Mouse (Mus musculus) limb, embryonic 11.5 days (tissue): ENCODE measurements around the gene Ppp1r3c. TPM values are rescaled to one million over a fixed set of nuclear protein-coding genes. Genes with fewer than 3 reads are reported as not detected.

ENCODE experiments used
- ATAC-seq: fragments of 200-750 bp; cut with Nextera tagmentation; 2 replicates; pipeline ENCODE4 v1.8.0; 2017; ENCODE audit warnings: low read depth; ENCODE audit not compliant: insufficient number of reproducible peaks, low FRiP score, low TSS enrichment
- DNase-seq: peaks from one replicate; pipeline ENCODE4 v3.0.0-alpha.2; 2015; ENCODE audit warnings: low spot score
- H3K27ac ChIP-seq: fragments of 300-500 bp; sonication (generic); replicated peaks from 2 replicates; pipeline ENCODE4 v1.5.1; 2014; ENCODE audit warnings: low read depth, mild to moderate bottlenecking, low read length
- H3K27me3 ChIP-seq: fragments of 300-500 bp; sonication (generic); 2 replicates; pipeline ENCODE4 v1.6.1; 2014; ENCODE audit warnings: mild to moderate bottlenecking, low read length, mixed read lengths; ENCODE audit not compliant: control insufficient read depth, insufficient read depth
- H3K36me3 ChIP-seq: fragments of 300-500 bp; sonication (generic); 2 replicates; pipeline ENCODE4 v1.6.1; 2014; ENCODE audit warnings: mild to moderate bottlenecking, low read length, moderate library complexity, mixed read lengths; ENCODE audit not compliant: control insufficient read depth, insufficient read depth
- H3K4me1 ChIP-seq: fragments of 300-500 bp; sonication (generic); 2 replicates; pipeline ENCODE4 v1.6.1; 2014; ENCODE audit warnings: low read length, mixed read lengths; ENCODE audit not compliant: control insufficient read depth, insufficient read depth
- H3K4me2 ChIP-seq: fragments of 300-500 bp; sonication (generic); 2 replicates; pipeline ENCODE4 v1.6.1; 2014; ENCODE audit warnings: low read depth, mild to moderate bottlenecking, moderate library complexity; ENCODE audit not compliant: severe bottlenecking
- H3K4me3 ChIP-seq: fragments of 300-500 bp; sonication (generic); 2 replicates; pipeline ENCODE4 v1.5.1; 2014; ENCODE audit warnings: low read depth, low read length
- H3K9ac ChIP-seq: fragments of 300-500 bp; sonication (generic); 2 replicates; pipeline ENCODE4 v1.6.1; 2014; ENCODE audit warnings: mild to moderate bottlenecking, low read length
- H3K9me3 ChIP-seq: fragments of 300-500 bp; sonication (generic); 2 replicates; pipeline ENCODE4 v1.6.1; 2016; ENCODE audit warnings: low read length; ENCODE audit not compliant: control insufficient read depth
- WGBS: fragments of 180-500 bp; shearing (Covaris S2); extraction: QIAGEN DNeasy Blood & Tissue Kit; methylation state at CpG from one replicate; pipeline ENCODE4 v1.1.7; 2014; 5-methylcytosine and 5-hydroxymethylcytosine counted together
- polyA plus RNA-seq: library from polyadenylated mRNA; unstranded; fragments of >200 nt; fragmentation: Nextera tagmentation; extraction: Ambion mirVana; gene quantifications from 2 replicates; pipeline ENCODE4 v1.2.1, GENCODE M21; 2014

Gene Ppp1r3c
- polyA plus RNA-seq, result 2.7 TPM in 2 replicates

GRCm38 (mm10) chr19:36736537-36736936 lies at the start of gene Ppp1r3c:
Ppp1r3c (minus strand) TSS chr19:36736653.
- Histone ChIP-seq H3K4me3 (peak within 1 kb of the TSS; percentile 36), H3K9ac (peak within 1 kb of the TSS; percentile 79), H3K36me3 (no peaks in the 10 kb centered on the region; the same call in 1 of the 2 replicates), H3K4me1 (no peaks in the 10 kb centered on the region), H3K4me2 (peak within 1 kb of the TSS; percentile 68), H3K27ac (peak within 1 kb of the TSS; percentile 57; the same call in 1 of the 2 replicates), H3K27me3 (no peaks in the 10 kb centered on the region), H3K9me3 (no peaks in the 10 kb centered on the region)
- 0% methylated on average over 33 of the region's 33 CpGs for WGBS
- ATAC-seq (peak; percentile 99), DNase-seq (peak; percentile 95)

GRCm38 (mm10) chr19:36783179-36783578 lies 46.7 kb upstream of the Ppp1r3c start:
- Histone ChIP-seq H3K36me3 (no peaks in the 10 kb centered on the region), H3K4me3 (no peak overlapping the region), H3K9ac (no peak overlapping the region), H3K27ac (no peak overlapping the region), H3K9me3 (no peaks in the 10 kb centered on the region), H3K4me1 (no peaks in the 10 kb centered on the region), H3K27me3 (no peaks in the 10 kb centered on the region), H3K4me2 (no peak overlapping the region)
- DNase-seq, result no peak
- ATAC-seq, result no peak; the same call in 1 of the 2 replicates
- 83% methylated on average over 6 of the region's 6 CpGs for WGBS

- Histone ChIP-seq H3K36me3 (no peaks in the 10 kb centered on the region), H3K4me1 (no peaks in the 10 kb centered on the region), H3K27ac (no peak overlapping the region), H3K9ac (no peak overlapping the region), H3K4me3 (no peak overlapping the region), H3K4me2 (no peak overlapping the region), H3K27me3 (no peaks in the 10 kb centered on the region), H3K9me3 (no peaks in the 10 kb centered on the region)
- ATAC-seq (no peak), DNase-seq (no peak)
- WGBS, result 69% methylated on average over 3 of the region's 3 CpGs
Measured at GRCm38 (mm10) chr19:36782591-36782990, 46.1 kb upstream of the Ppp1r3c start.

GRCm38 (mm10) chr19:36781996-36782395 lies 45.5 kb upstream of the Ppp1r3c start:
- DNase-seq (no peak), ATAC-seq (no peak)
- WGBS, result 88% methylated on average over 3 of the region's 3 CpGs
- H3K4me2 ChIP-seq, result no peak overlapping the region
- H3K27me3 ChIP-seq, result no peaks in the 10 kb centered on the region
- no peaks in the 10 kb centered on the region for H3K9me3 ChIP-seq
- H3K4me1 ChIP-seq, result no peaks in the 10 kb centered on the region
- H3K9ac ChIP-seq, result no peak overlapping the region
- no peaks in the 10 kb centered on the region for H3K36me3 ChIP-seq
- no peak overlapping the region for H3K4me3 ChIP-seq
- no peak overlapping the region for H3K27ac ChIP-seq

- no peaks in the 10 kb centered on the region for H3K36me3 ChIP-seq
- ATAC-seq, result no peak
Measured at GRCm38 (mm10) chr19:36780375-36780774, 43.9 kb upstream of the Ppp1r3c start.

DNA sequence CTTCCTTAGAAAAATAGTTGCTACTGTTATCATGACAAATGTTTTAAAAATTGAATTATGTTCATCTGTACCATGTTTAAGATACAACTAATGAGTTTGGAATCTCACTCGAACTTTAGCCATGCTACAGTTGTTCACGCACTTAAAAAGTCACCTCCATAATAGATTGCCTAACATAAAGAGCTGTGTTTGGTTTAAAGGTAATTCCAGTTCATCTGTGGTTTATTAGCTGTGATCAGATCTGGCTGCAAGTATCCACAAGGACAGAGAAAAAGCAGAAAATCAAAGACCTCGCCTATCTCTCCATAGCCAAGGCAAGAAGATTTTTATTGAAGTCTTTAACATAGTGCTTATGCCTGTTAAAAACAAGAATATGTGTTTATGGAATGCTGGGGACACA lies 43.3 kb upstream of the Ppp1r3c start:
- Histone ChIP-seq H3K36me3 (no peaks in the 10 kb centered on the region), H3K4me3 (no peak overlapping the region), H3K9me3 (no peaks in the 10 kb centered on the region), H3K4me2 (no peak overlapping the region), H3K27ac (no peak overlapping the region), H3K27me3 (no peaks in the 10 kb centered on the region), H3K4me1 (no peaks in the 10 kb centered on the region), H3K9ac (no peak overlapping the region)
- 49% methylated on average over 3 of the region's 3 CpGs for WGBS
- ATAC-seq (no peak), DNase-seq (no peak)

More at GRCm38 (mm10) chr19:36780375-36780774, 43.9 kb upstream of the Ppp1r3c start:
- DNase-seq, result no peak
- no peaks in the 10 kb centered on the region for H3K4me1 ChIP-seq
- H3K27ac ChIP-seq, result no peak overlapping the region
- no peak overlapping the region for H3K9ac ChIP-seq
- H3K4me2 ChIP-seq, result no peak overlapping the region
- 81% methylated on average over 1 of the region's 1 CpGs for WGBS
- H3K4me3 ChIP-seq, result no peak overlapping the region
- H3K27me3 ChIP-seq, result no peaks in the 10 kb centered on the region
- H3K9me3 ChIP-seq, result no peaks in the 10 kb centered on the region

- Histone ChIP-seq H3K36me3 (no peaks in the 10 kb centered on the region), H3K27ac (no peak overlapping the region), H3K9me3 (no peaks in the 10 kb centered on the region), H3K4me1 (no peaks in the 10 kb centered on the region), H3K4me3 (no peak overlapping the region), H3K27me3 (no peaks in the 10 kb centered on the region), H3K4me2 (no peak overlapping the region), H3K9ac (no peak overlapping the region)
- ATAC-seq, result no peak
- no peak for DNase-seq
- 93% methylated on average over 8 of the region's 8 CpGs for WGBS
Measured at GRCm38 (mm10) chr19:36775531-36775930, 39.1 kb upstream of the Ppp1r3c start.

- WGBS, result 86% methylated on average over 8 of the region's 8 CpGs
- no peaks in the 10 kb centered on the region for H3K9me3 ChIP-seq
- no peak overlapping the region for H3K4me3 ChIP-seq
- DNase-seq (no peak), ATAC-seq (no peak)
- no peak overlapping the region for H3K9ac ChIP-seq
- H3K27me3 ChIP-seq, result no peaks in the 10 kb centered on the region
- H3K4me2 ChIP-seq, result no peak overlapping the region
- no peaks in the 10 kb centered on the region for H3K36me3 ChIP-seq
- H3K4me1 ChIP-seq, result no peaks in the 10 kb centered on the region
- H3K27ac ChIP-seq, result no peak overlapping the region
Measured at GRCm38 (mm10) chr19:36773716-36774459, 37.4 kb upstream of the Ppp1r3c start.
